Mouse (Mus musculus) bone marrow macrophage, adult 2 months (primary cell): ENCODE data around the gene Ccdc6. TPM values are rescaled to one million over a fixed set of nuclear protein-coding genes. Genes with fewer than 3 reads are reported as not detected.
"Not testable (repeated sequence)": the region's sequence is repeated elsewhere in the genome, so short reads cannot be mapped to it uniquely, and the experiment has no call there.

Source experiments
- H3K27ac ChIP-seq: 2 replicates; pipeline ENCODE4 v1.5.1; 2012; ENCODE audit warnings: low read depth, low read length; ENCODE audit not compliant: insufficient read depth
- H3K4me1 ChIP-seq: 2 replicates; pipeline ENCODE4 v1.6.1; 2012; ENCODE audit warnings: low read length; ENCODE audit not compliant: control insufficient read depth, insufficient read depth
- H3K4me3 ChIP-seq: 2 replicates; pipeline ENCODE4 v1.5.1; 2012; ENCODE audit warnings: mild to moderate bottlenecking, low read length, moderate library complexity; ENCODE audit not compliant: insufficient read depth
- CTCF ChIP-seq: IDR thresholded peaks from 2 replicates; pipeline ENCODE4 v1.5.1; 2012; ENCODE audit warnings: low read depth, mild to moderate bottlenecking, low read length, moderate library complexity
- POLR2A ChIP-seq: IDR thresholded peaks from 2 replicates; pipeline ENCODE4 v1.6.1; 2012; ENCODE audit warnings: mild to moderate bottlenecking, low read depth, low read length, borderline replicate concordance
- polyA plus RNA-seq: library from polyadenylated mRNA; stranded (reverse); fragments of >200 nt; gene quantifications from 2 replicates; pipeline ENCODE4 v1.2.4, GENCODE M21; 2012; ENCODE audit not compliant: missing spikeins, insufficient read depth, insufficient read length

Gene Ccdc6
- polyA plus RNA-seq, 1 experiment = 33.8 TPM

- Histone ChIP-seq H3K4me3 (no peak overlapping the region), H3K4me1 (peaks cover 62% of the 10 kb centered on the region), H3K27ac (peak overlapping the region; percentile 90)
- TF ChIP-seq CTCF = no peak
Measured at GRCm38 (mm10) chr10:70198012-70198411, 101.1 kb downstream of the Ccdc6 start.

DNA sequence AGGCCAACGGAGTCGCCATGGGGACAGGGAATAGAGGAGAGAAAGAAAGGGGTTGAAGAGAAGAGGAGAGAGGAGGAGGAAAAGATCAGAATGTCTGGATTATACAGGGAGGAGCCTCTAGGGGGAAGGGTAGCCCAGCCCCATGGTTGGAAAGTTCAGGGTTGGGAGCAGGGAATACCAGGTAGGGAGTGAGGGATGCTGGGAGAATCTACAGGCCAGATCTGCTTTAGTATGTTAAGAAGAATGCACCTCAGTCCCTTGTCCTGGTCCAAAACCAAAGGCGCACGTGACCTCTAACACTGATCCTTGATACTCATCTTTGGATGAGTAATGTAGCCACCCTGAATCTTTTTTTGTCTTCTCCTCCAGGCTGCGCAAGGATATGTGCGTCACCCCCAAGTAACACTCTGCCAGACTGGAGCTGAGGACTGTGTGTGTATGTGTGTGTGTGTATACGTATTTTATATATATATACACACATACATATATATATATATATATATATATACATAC lies 102.1 kb downstream of the Ccdc6 start:
- Histone ChIP-seq H3K4me3 (no peak overlapping the region), H3K4me1 (peaks cover 60% of the 10 kb centered on the region), H3K27ac (peak overlapping the region; percentile 90)
- TF ChIP-seq CTCF (no peak), POLR2A (no peak)

DNA sequence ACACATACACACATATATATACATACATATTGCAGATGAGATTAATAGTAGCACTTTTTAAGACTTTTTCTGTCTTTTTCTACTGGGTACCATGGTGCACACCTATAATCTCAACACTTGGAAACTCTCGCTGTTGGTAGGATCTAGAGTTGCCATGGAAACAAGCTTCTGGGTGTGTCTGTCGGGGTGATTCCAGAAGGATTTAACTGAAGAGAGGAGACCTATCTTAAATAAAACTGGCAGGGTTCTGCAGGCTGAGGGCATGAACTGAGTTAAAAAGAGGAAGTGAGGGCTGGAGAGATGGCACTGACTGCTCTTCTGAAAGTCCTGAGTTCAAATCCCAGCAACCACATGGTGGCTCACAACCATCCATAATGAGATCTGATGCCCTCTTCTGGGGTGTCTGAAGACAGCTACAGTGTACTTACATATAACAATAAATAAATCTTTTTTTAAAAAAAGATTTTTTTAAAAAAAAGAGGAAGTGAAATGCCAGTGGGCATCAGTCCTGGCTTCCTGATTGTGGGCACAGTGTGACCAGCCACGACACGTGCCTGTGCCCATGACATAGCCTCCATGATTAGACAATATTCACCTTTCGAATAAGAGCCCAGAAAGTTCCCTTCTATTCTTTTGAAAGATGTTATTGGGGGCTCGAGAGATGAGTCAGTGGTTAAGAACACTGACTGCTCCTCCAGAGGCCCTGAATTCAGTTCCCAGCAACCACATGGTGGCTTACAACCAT lies 102.7 kb downstream of the Ccdc6 start:
- no peak overlapping the region for H3K4me3 ChIP-seq
- peak overlapping the region; percentile 91 for H3K27ac ChIP-seq
- TF ChIP-seq CTCF = no peak
- TF ChIP-seq POLR2A = no peak
- peaks cover 54% of the 10 kb centered on the region for H3K4me1 ChIP-seq

DNA sequence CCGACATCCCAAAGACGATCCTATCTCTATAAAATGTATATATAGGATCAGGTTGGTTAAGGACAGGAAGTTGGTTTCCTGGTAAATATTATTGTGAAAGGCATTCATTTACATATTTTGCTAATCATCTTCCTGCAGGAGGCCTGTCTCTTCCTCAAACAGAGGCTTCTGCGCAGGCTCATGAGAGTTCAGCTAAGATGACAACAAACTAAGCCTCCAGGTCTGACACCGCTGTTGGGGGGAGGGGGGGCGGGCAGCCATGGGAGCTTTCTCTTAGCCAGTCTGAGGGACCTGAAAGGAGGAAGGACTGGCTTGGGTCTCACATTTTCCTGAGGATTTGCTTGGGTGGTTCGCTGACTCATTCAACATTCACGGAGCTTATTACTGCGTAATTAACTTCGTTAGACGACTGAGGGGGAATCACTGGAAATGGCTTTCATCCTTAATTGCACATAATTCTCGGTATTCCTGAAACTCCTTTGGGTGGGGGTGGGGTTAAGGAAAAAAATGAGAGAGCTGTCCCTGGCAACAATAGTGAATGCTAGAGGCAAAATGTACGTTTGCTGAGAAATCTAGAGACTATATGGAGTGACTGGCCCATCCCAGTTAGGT lies 104.1 kb downstream of the Ccdc6 start:
- TF ChIP-seq POLR2A (no peak), CTCF (no peak)
- peak overlapping the region; percentile 91 for H3K27ac ChIP-seq
- H3K4me1 ChIP-seq = peaks cover 45% of the 10 kb centered on the region
- H3K4me3 ChIP-seq = peak overlapping the region; percentile 27

DNA sequence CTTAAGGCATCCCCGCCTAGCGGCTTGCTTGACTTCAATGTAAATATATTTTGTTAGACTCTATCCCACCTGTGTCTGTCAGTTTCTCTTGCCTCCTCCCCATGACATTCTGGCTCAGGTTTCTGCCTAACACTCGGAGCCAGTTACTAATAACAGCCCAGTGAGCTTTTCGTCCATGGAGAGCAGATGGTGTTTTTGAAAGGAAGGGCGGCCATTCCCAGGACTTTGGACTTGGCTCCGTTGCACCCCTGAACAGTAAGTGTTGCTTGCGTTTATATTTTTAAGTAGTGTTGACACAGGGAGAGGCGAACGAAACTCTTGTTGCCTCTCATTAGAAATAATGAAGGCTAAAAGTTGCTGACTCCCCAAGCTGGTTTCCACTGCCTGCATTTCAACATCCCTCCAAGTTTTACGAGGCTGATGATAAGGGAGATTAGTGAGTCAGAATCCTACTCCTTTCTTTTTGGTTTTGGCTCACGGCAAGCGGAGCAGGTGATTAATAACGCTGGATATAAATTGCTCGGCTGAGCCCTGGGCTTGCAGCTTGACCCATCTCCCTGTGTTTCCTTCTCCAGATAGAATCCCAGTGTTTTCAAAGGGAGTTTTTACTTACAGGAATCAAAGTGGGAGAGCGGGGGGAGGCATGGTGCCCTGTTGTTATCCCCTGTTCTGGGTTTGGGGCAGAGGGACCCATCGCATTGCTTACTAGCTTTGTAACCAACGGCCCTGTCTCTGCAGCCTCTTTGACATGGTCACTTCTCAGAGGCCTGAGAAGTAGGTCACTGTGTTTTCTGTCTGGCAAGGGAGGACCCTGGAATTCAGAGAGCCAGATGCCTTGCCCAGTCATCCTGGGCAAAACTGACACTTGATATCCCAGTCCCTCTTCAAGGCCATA lies 107.8 kb downstream of the Ccdc6 start, which contains the start of gene Mrln:
TSS of gene Mrln (plus strand) at position 160 of the 895 bp plus-strand sequence.
- H3K4me3 ChIP-seq = no peak within 1 kb of the TSS
- H3K4me1 ChIP-seq = peaks cover 17% of the 10 kb centered on the region
- no peak within 1 kb of the TSS for H3K27ac ChIP-seq
- TF ChIP-seq POLR2A = no peak
- no peak for TF ChIP-seq CTCF

- TF ChIP-seq CTCF (no peak), POLR2A (no peak)
- Histone ChIP-seq H3K27ac (no peak overlapping the region), H3K4me3 (no peak overlapping the region), H3K4me1 (no peaks in the 10 kb centered on the region)
Measured at GRCm38 (mm10) chr10:70211281-70211680, 114.4 kb downstream of the Ccdc6 start.

DNA sequence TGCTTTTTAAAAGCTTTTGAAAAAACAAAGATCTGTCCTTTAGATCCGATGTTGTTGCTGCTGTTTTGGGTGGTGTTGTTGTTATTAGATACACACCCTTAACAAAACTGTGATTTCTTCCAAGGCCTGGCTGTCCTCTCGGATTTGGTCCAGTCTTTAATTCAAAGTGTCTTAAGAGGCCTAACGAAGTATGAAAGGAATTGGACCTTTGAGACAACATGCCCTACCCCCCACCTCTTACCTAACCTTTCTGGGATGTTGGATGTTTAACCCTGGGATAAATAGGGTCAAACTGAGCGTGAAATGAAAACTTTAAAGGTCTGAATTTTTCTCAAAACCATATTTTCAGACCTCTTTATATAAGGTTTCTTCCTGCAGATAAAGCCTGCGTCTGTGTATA lies 124.0 kb downstream of the Ccdc6 start:
- peaks cover 17% of the 10 kb centered on the region for H3K4me1 ChIP-seq

DNA sequence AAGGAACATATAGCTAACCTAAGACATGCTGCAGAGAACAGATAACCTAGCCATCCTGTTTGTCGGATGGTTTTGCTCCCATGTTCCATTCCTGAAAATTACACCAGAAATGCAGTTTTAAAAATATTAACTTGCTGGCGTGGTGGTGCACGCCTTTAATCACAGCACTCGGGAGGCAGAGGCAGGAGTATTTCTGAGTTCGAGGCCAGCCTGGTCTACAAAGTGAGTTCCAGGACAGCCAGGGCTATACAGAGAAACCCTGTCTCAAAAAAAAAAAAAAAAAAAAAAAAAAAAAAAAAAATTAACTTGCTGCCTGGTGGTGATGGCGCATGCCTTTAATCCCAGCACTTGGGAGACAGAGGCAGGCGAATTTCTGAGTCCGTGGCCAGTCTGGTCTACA lies 125.3 kb downstream of the Ccdc6 start:
- H3K4me3 ChIP-seq, H3K27ac ChIP-seq: not testable (repeated sequence)
- H3K4me1 ChIP-seq = peaks cover 17% of the 10 kb centered on the region

More for the DNA sequence above, 124.0 kb downstream of the Ccdc6 start:
- no peak for TF ChIP-seq CTCF
- TF ChIP-seq POLR2A = no peak
- no peak overlapping the region for H3K4me3 ChIP-seq
- H3K27ac ChIP-seq = no peak overlapping the region

DNA sequence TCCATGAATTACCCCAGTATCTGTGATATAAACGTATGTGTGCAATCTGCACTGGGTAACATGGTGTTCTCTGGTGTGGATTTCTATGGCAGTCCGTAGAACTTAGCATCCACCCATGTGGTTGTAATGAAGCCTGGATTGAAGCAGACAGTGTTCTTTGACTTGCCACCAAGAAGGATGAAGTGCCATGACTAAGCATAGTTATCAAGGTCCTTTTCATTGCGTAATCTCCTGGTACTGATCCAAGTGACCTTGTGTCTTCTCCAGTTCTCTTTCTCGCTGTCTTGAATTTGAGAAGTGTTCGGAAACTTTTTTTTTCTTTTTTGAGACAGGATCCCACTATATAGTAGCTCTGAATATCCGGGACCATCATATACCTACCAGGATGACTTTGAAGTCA lies 127.7 kb downstream of the Ccdc6 start:
- TF ChIP-seq CTCF (no peak), POLR2A (no peak)
- Histone ChIP-seq H3K4me3 (no peak overlapping the region), H3K4me1 (peaks cover 17% of the 10 kb centered on the region), H3K27ac (no peak overlapping the region)

GRCm38 (mm10) chr10:70225760-70226159 lies 128.8 kb downstream of the Ccdc6 start:
- peaks cover 17% of the 10 kb centered on the region for H3K4me1 ChIP-seq
- TF ChIP-seq POLR2A = no peak
- TF ChIP-seq CTCF = no peak
- no peak overlapping the region for H3K4me3 ChIP-seq
- H3K27ac ChIP-seq = no peak overlapping the region
